Mouse (Mus musculus) testis, postnatal 14 days (tissue): ENCODE measurements around the gene Cd28.

Experiments used
- DNase-seq: peaks from one replicate; pipeline ENCODE4 v3.0.0; 2021; ENCODE audit warnings: low spot score

Gene Cd28

DNA sequence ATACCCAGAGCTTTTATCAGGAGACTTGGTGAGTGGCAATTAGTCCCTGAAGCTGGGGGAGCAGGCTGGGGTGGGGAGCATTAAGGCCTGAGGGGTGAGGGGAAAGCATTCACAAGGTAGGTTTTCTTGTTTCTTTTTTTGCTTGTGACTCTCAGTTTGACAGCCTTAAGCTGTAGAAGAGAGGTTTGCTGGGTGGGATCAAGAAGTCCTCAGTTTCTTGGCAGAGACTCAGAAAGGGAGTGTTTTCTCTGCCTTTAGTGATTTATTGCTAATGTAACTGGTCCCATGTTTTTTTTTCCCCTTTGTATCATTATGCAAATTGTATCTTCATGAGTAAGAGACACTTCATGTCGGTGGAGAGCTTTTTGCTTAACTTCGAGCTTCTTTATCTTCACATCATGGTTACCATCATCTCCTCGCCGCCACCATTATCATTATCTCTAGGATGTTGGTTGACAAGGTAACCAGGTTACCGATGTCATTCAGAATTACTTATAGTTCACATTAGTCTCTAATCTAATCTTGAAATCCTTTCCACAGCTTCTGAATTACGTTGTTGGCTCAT lies 33.7 kb downstream of the Cd28 start:
- DNase-seq: no peak

DNA sequence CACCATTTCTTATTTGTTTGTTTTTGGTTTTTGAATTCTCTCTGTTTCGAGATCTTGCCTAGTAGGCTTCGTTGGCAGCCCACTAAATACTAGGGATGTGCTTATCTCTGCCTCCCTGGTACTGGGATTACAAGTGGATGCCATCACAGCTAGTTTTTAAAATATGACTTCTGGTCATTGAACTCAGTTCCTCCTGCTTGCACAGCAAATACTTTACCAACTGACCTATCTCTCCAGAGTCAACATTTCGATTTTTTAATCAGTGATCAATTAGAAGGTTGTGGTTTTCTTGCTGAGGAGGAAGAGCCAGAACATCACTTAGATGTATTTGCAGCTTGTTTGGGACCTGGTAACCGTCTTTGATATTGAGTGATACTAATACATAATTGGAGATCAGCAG lies 34.4 kb downstream of the Cd28 start:
- no peak for DNase-seq

DNA sequence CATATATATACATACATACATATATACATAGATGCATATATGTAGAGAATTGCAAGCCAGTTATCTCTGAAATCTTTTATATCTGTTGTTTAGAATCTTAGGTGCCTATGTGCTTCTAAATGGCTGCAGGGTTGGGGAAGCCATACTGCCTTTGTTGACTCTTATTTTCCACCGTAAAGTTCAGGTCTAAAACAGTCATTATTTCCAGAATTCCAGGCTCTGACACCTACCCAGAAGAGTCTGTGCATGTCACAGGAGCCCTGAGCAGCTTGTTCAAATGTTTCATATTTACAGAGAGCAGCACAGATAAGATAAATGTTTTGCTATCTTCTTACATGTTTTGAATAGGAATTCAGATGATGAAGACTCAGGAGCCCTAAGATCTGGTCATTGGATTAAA lies 36.4 kb downstream of the Cd28 start:
- no peak for DNase-seq

DNA sequence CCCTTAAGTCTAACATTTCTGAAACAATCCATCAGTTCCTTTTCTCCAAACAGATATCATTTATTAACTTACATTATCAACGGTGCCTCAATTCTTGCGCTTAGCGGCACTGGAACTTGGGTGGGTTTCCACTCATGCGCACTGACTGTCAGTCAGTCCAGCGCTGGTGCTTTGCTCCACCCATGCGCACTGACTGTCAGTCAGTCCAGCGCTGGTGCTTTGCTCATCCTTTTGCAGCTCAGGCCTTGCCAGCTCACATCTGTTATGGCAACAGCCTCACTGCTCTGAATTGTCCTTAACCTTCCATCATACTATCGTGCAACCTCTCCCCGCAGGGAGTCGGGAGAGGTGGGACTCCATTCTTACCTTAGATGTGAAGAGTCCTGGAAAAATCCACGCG lies 37.4 kb downstream of the Cd28 start:
- DNase-seq: no peak

DNA sequence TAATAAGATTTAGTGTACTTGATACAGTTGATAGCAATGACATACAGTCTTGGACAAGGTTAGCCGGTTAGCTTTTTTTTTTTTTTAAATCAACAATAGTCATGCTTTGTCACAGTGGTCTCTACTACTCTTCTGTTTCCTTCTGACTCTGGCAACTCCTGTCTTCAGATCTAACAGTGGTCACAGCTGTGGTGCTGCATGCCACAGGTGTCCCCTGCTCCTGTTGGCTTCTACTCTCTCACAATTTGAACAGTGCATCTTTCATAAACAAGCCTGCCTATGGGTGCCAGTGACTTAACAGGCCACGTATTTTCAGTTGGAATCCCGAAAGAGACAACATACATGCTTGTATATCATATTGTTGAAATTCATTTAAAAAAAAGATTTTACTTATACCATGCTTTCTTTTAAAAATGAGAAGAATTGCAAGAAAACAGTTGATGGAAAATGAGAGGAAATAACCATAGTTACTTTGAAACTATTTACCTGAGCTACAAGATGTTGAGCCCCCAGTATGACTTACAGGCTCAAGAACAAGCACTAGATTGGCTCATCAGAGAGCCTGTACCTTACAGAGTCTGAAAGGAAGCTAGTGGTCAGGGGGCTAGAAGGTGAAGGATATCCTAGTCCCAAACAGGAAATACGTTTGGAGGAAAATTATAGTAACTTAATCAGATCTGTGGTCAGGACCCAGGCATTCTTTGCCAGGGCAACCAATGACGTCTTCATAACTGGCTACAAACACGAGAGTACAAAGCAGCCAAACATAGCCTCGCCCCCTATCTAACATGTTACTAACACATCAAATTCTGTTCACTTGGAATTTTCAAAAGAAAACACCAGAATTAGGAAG lies 39.0 kb downstream of the Cd28 start:
- DNase-seq: no peak

DNA sequence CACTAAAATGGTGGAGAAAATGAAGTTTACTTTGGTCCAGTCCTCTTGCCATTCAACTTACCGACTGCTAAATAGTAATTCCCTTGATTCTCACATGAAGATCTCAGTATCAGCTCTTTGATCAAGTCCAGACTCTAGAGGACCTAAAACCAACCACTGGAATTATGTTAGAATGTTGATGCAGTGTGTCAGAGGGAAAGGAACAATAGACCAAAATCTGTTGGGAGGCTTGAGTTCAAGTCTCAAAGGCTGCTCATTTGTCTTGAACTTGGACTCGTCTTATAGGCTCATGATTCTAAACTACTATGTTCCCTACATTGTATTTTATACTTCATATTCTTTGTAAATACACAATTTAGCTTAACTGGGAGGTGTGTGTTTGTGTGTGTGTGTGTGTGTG lies 41.0 kb downstream of the Cd28 start:
- no peak for DNase-seq

DNA sequence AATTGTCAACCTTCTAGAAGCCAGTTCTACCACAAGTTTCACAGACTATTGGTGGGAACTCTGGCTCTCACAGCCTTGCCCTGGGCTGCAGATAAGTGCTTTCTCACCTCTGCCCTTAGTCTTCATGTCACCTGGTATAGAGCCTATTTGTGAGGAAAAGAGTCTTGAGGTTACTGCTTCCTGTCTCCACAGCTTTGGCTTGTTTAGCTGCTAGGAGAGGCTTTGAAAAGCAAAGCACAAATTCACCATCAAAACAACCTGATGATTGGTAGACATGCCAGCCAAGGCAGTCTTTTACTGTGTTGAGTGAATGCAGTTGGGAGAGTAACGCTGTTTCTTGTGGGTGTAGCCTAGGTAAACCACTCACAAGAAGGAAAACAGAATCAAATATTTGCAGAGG lies 41.6 kb downstream of the Cd28 start:
- DNase-seq: no peak

DNA sequence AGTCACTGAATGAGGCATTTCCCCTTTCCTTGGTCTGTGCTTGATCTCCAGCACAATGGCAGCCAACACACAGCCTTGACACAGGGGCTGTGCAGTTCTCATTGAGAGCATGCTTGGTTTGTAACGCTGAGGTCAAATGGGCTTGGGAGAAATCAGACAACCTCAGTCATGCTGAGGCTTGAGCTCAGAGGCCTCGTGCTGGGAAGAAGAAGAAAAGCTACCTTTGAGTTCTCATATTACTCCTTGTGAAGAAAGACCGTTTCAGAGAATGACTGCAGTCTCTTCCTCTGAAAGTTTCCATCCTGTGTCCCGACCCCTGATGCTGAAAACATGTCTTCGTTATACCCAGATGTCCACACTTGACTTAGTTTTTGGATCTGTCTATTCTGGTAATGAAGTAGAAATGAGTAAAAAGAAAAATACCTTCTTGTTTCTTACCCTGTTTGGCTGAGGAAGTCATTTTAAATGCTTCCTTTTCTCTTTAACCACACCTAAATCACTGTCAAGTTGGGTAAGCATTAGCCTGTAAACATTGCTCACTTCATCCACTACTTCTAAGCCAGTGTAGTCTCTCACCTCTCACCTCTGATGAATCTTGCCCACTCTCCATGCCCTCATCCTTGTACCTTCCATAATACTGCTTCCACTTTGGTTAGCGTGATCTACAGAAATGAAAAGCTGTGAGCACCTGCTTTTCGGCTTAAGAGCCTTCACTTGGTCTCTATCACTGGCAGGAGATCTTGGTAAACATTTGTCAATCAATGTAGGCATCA lies 43.1 kb downstream of the Cd28 start:
- no peak for DNase-seq

DNA sequence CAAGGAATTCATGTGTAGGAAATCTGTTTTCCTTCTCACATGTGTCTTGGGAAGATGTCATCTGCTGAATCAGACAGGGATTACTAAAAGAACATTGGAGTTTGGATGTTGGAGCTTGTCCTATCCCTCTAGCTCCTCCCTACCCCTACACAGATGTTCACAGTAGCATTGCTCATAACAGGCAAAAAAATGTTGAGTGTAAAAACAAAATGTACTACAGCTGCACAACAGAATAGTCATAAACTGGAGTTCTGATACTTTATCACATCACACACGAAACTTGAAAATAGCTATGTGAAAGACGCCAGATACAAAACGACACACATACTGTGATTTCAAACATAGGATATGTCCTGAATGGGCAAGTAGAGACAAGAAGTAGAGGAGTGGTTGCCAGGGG lies 43.9 kb downstream of the Cd28 start:
- no peak for DNase-seq

DNA sequence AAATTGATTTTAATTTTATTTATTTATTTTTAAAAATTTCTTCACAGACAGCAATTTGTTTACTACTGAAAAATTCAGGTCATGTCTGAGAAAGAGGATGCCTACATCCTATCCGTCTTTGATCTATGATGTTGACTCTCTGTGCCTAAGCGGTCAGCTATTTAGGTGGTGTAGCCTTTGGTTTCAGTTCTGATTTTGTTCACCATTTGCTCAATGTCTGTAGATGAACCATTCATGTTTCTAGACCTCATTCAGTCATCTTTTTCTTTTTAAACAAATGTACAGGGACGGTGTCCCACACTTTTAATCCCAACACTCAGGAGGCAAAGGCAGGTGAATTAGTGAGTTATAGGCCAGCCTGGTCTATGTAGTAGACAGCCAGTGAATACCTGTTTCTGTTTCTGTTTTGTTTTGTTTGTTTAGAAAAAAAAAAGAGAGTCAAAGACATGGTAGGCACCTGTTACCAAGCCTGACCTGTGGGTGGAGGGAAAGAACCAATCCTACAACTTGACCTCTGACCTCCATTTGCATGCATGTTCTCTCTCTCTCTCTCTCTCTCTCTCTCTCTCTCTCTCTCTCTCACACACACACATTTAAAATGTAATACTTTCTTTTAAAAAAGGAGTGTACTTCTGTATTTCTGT lies 45.0 kb downstream of the Cd28 start:
- DNase-seq: no peak

DNA sequence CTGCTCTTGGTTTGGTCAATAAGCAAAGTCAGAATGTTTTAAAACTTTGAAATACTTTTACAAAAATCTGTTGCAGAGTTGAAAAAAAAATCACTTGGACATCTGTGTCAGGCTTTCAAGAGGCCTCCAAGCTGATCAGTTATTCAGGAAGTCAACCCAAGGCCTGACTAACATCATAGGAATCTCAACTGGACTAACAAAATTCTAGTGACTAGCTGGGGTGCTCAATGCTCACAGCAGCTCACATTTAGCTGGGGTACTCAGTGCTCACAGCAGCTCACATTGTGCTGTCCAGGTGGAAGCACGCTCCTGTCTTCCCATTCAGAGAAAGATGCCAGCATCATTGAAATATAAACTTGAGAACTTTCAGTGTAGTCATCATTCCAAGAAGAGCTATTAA lies 45.9 kb downstream of the Cd28 start:
- DNase-seq: no peak

DNA sequence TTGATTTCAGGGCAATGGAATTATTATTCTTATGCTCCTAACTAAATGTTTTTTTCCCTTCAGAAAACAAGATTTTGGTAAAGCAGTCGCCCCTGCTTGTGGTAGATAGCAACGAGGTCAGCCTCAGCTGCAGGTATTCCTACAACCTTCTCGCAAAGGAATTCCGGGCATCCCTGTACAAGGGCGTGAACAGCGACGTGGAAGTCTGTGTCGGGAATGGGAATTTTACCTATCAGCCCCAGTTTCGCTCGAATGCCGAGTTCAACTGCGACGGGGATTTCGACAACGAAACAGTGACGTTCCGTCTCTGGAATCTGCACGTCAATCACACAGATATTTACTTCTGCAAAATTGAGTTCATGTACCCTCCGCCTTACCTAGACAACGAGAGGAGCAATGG lies 46.3 kb downstream of the Cd28 start:
- no peak for DNase-seq

DNA sequence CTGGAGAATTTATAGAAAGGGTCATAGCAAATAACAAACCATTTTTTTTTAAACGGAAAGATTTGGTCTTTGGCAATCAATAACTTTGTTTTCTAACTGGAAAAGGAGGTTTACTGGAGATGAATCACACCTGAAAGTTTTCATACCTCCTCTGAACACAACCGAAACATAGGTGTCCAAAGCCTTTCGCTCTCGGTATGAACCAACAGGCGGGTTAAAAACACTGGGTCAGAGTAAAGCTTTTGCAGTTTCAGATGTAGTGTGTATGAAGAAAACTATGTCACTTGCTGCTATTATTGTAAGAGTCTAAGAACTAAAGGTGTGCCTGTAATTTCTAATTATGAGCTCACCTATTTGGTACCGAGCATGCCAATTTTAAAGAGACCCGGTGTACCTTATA lies 55.2 kb downstream of the Cd28 start:
- no peak for DNase-seq

DNA sequence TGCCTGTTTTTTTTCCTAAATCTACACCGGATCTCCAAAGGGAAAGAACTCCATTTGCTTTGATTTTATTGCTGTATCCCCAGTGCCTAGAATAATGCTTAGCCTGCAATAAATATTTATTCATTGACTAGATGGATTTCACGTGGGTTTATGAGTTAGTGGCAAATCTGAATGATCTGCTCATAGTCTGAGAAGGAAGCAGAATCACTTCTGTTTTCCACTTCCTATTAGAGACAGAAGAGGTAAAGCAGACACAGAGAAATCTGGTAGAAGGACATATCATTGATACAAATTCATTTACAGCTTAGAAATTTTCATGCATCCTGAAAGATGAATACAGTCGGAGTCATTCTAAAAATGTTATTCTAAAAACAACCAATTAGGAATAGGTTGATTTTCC lies 56.6 kb downstream of the Cd28 start:
- no peak for DNase-seq

DNA sequence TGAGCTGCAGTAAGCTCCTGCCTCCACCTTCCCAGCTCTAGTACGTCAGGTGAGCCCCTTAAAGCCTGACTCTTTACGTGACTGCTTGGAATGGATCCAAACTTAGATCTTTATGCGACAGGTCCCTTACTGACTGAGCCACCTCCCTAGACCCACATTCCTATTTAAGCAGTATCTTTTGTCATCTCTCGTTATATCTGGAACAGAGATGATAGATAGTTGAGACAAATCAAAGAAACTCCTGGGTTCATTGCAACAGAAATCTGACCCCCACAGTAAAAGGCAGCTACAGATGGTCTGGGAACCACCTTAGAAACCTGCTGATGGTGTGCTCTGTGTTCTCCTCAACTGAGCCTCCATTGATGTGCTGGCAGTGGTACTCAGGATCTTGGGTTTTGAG lies 59.6 kb downstream of the Cd28 start:
- no peak for DNase-seq

DNA sequence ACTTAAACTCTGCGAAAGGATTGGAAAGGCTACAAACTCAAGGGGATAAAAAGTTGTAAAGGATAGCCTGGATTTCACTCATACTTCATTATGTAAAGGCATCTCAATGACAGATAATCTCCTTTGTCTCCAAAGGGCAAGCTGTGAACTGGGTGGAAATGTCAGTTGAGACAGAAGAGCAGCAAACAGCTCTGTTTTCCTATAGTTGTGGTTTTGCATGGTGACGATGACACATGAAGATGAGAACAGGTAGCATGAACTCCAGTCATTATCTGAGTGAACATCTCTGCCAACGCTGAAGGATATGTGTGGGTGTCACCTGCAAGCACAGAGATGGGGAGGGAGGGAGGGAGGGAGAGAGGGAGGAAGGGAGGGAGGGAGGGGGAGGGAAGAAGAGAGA lies 60.3 kb downstream of the Cd28 start:
- DNase-seq: no peak

DNA sequence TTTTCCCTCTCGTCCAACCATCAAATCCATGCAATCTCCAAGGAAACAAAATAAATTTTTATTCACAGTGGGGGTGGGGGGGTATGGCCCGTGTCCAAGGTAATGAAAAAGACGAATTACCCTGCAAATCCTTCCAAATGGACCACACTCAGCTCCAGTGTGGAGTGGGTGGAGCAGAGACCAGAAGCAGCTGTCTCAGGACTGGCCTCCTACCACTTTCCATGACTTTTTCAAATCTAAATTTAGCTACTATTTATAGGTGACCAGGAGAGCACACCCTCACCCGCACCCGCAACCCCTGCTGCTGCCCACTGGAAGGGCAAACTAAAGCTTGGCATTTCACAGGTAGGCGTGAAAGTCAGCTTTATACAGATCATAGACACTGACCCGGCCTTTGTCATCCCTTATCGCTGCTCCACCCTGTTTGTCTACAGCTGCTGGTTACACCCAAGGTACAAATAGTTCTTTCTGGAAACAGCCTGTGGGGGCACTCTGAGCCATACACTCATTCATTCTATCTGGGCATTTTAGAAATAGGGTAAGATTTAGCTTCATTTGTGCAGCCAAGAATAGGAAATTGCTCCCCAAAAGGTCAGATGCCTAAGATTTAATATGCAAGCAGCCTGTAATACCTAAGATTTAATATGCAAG lies 62.0 kb downstream of the Cd28 start:
- no peak for DNase-seq

DNA sequence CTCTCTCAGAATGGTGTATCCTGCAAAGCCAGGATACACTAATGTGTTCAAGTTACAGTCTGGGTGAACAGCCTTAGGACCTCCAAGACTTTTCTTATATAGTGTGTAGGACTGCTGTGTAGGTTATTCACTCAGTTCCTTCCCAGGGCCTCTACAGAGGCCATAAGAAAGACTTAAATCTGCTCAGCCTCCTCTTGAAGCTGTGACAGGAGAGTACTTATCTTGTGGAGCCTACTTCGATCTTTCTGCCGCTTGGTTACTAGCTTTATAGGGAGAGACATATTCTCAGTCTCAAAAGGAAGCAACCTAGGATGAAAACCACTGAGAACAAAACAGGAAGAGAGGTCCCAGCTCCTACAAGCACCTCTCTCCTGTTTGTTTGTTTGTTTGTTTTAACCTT lies 62.6 kb downstream of the Cd28 start:
- no peak for DNase-seq

DNA sequence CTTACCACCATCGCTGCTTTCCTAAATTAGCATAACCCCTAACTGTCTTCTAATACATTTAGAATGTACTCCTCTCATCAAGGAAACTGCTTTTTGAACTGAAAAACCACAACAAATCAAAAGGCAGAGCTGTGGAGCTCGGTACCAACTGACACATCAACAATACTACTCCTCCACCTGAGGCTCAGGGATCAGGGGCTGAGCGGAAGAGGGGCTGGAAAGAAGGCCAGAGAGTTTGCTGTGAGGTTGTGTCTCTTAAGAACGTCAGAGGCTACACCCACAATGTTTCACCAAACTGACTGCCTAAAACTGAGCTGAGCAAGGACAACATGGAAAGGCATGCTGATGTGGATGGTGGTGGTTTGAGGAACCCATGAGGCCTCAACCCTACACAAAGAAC lies 65.1 kb downstream of the Cd28 start:
- DNase-seq: no peak

DNA sequence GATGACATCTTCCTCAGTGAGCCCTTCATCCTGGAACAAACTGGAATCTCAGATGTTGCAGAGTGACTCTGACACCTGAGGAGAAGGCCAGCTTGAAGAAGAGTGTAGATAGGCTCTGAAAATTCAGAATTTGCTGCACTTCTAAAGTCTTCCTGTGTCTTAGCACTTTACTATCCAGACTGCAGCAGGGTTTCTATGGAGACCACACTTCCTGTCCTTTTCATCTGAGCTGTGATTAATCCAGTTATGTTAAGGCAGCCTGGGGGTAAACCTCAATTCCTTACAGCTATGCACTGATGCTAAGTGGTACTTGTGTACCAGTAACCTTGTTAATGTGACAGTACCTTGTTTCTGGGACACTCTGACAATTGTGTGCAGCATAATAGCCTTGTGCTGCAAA lies 77.1 kb downstream of the Cd28 start:
- DNase-seq: no peak

DNA sequence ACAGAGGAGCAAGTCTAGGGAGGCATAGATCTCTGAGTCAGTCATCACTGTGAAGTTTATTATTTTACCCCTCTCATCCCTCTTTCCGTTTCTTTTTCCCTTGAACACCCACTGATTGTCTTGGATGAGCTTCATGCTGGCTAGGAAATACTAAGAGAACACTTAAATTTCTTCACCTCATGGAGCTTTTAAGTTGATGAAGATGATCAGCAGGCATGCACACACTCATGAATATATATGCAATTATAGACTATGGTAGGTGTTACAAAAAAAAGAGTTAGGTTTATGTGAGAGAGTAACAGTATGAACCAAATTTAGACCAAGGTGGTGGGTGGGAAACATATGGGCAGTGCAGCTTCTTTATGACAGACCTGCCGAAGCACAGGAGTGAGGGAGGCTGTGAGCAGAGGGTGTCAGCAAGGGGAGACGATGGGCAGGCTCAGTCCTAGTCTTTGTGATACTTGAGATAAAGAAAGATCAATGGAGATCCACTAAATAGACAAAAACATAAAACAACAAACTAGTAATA lies 79.1 kb downstream of the Cd28 start:
- no peak for DNase-seq

DNA sequence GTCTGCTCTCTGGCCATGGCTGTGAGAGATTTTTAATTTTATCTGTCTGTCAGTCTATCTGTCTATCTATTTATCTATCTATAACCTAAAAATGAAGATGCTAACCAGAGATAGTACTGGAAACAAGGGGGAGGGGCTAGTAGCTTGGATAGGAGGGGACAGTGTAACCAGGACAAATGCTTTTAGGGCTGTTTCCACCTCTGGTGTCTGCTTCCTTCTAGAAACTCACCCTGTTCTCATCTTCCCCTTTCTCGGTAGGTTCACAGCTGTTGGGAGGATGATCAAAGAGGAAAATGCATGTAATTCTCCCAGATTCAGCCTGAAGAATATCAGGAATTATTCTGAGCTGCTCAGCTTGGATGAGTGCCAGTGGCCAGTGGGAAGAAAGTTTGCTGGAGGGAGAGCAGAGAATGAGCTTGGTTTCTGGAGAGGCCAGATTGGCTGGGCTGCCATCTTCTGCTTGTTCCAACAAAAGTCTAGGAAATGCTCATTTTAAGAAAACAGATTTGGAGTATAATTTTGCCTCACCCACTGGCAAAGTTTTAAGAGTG lies 83.3 kb downstream of the Cd28 start:
- no peak for DNase-seq
